Mouse (Mus musculus) liver, embryonic 11.5 days (tissue): ENCODE measurements around the gene Matn4. TPM values are rescaled to one million over a fixed set of nuclear protein-coding genes. Genes with fewer than 3 reads are reported as not detected.

Experiments used
- ATAC-seq: fragments of 200-750 bp; cut with Nextera tagmentation; replicated peaks from 2 replicates; pipeline ENCODE4 v1.8.0; 2017; ENCODE audit warnings: moderate number of reproducible peaks, mild to moderate bottlenecking, moderate TSS enrichment, moderate library complexity; ENCODE audit not compliant: low FRiP score
- DNase-seq: peaks from one replicate; pipeline ENCODE4 v3.0.0-alpha.2; 2017; ENCODE audit warnings: low spot score
- H3K27ac ChIP-seq: fragments of 300-500 bp; sonication (generic); 2 replicates; pipeline ENCODE4 v1.5.1; 2014; ENCODE audit warnings: mild to moderate bottlenecking, low read depth, low read length, control low read depth
- H3K27me3 ChIP-seq: fragments of 300-500 bp; sonication (generic); replicated peaks from 2 replicates; pipeline ENCODE4 v1.6.1; 2014; ENCODE audit warnings: low read length, mixed read lengths; ENCODE audit not compliant: control insufficient read depth, insufficient read depth
- H3K36me3 ChIP-seq: fragments of 300-500 bp; sonication (generic); 2 replicates; pipeline ENCODE4 v1.6.1; 2014; ENCODE audit warnings: mild to moderate bottlenecking, low read length, moderate library complexity, mixed read lengths; ENCODE audit not compliant: control insufficient read depth, insufficient read depth
- H3K4me1 ChIP-seq: fragments of 300-500 bp; sonication (generic); replicated peaks from 2 replicates; pipeline ENCODE4 v1.6.1; 2014; ENCODE audit warnings: low read length, mixed read lengths; ENCODE audit not compliant: control insufficient read depth, insufficient read depth
- H3K4me2 ChIP-seq: fragments of 300-500 bp; sonication (generic); 2 replicates; pipeline ENCODE4 v1.6.1; 2014; ENCODE audit warnings: mild to moderate bottlenecking, control low read depth, moderate library complexity
- H3K4me3 ChIP-seq: fragments of 300-500 bp; sonication (generic); 2 replicates; pipeline ENCODE4 v1.5.1; 2014; ENCODE audit warnings: low read depth, low read length, control low read depth
- H3K9ac ChIP-seq: fragments of 300-500 bp; sonication (generic); 2 replicates; pipeline ENCODE4 v1.6.1; 2014; ENCODE audit warnings: low read depth, low read length, control low read depth
- H3K9me3 ChIP-seq: fragments of 300-500 bp; sonication (generic); 2 replicates; pipeline ENCODE4 v1.6.1; 2016; ENCODE audit warnings: low read length, inconsistent platforms, mixed read lengths; ENCODE audit not compliant: control insufficient read depth
- WGBS: fragments of 180-500 bp; shearing (Covaris S2); extraction: QIAGEN DNeasy Blood & Tissue Kit; methylation state at CpG from one replicate; pipeline ENCODE4 v1.1.7; 2014; 5-methylcytosine and 5-hydroxymethylcytosine counted together
- polyA plus RNA-seq: library from polyadenylated mRNA; unstranded; fragments of >200 nt; fragmentation: Nextera tagmentation; extraction: Ambion mirVana; gene quantifications from 2 replicates; pipeline ENCODE4 v1.2.1, GENCODE M21; 2014

The Matn4 gene
- polyA plus RNA-seq, 1 experiment from 2014 or later: 0.32 TPM

- Histone ChIP-seq H3K4me2 (no peak overlapping the region), H3K4me3 (no peak overlapping the region), H3K36me3 (no peaks in the 10 kb centered on the region), H3K27ac (no peak overlapping the region), H3K27me3 (no peaks in the 10 kb centered on the region), H3K9ac (no peak overlapping the region), H3K4me1 (no peaks in the 10 kb centered on the region; the same call in 1 of the 2 replicates), H3K9me3 (no peaks in the 10 kb centered on the region)
- 74% methylated on average over 8 of the region's 8 CpGs for WGBS
- DNase-seq: no peak
- no peak for ATAC-seq
Observed at GRCm38 (mm10) chr2:164381726-164382125, 23.2 kb downstream of the Matn4 start.

- H3K4me3 ChIP-seq: no peak overlapping the region
- H3K9ac ChIP-seq: no peak overlapping the region
- no peaks in the 10 kb centered on the region for H3K4me1 ChIP-seq
- no peak for ATAC-seq
- H3K9me3 ChIP-seq: no peaks in the 10 kb centered on the region
- no peaks in the 10 kb centered on the region for H3K36me3 ChIP-seq
- H3K27me3 ChIP-seq: no peaks in the 10 kb centered on the region
- WGBS: 79% methylated on average over 15 of the region's 15 CpGs
- no peak overlapping the region for H3K27ac ChIP-seq
- DNase-seq: no peak
- H3K4me2 ChIP-seq: no peak overlapping the region
Observed at GRCm38 (mm10) chr2:164377478-164378426, 27.2 kb downstream of the Matn4 start.

GRCm38 (mm10) chr2:164373187-164373586 lies 31.8 kb downstream of the Matn4 start:
- 47% methylated on average over 4 of the region's 4 CpGs for whole genome bisulfite sequencing
- ATAC-seq (no peak), DNase-seq (no peak)
- no peak overlapping the region for H3K4me3 ChIP-seq
- H3K4me1 ChIP-seq: no peaks in the 10 kb centered on the region
- no peaks in the 10 kb centered on the region for H3K36me3 ChIP-seq
- H3K9ac ChIP-seq: no peak overlapping the region
- H3K9me3 ChIP-seq: no peaks in the 10 kb centered on the region
- no peaks in the 10 kb centered on the region for H3K27me3 ChIP-seq
- no peak overlapping the region for H3K4me2 ChIP-seq
- H3K27ac ChIP-seq: no peak overlapping the region

GRCm38 (mm10) chr2:164372408-164373053 lies 32.4 kb downstream of the Matn4 start:
- Histone ChIP-seq H3K4me3 (no peak overlapping the region), H3K4me1 (no peaks in the 10 kb centered on the region), H3K9me3 (no peaks in the 10 kb centered on the region), H3K9ac (no peak overlapping the region), H3K27me3 (no peaks in the 10 kb centered on the region), H3K36me3 (no peaks in the 10 kb centered on the region), H3K4me2 (no peak overlapping the region), H3K27ac (no peak overlapping the region)
- DNase-seq: no peak
- no peak for ATAC-seq
- 17% methylated on average over 3 of the region's 3 CpGs for WGBS

GRCm38 (mm10) chr2:164371371-164371770 lies 33.6 kb downstream of the Matn4 start:
- DNase-seq: no peak
- WGBS: 84% methylated on average over 3 of the region's 3 CpGs

GRCm38 (mm10) chr2:164368620-164369105 lies 36.3 kb downstream of the Matn4 start:
- H3K4me1 ChIP-seq: no peaks in the 10 kb centered on the region
- H3K9ac ChIP-seq: no peak overlapping the region
- 71% methylated on average over 6 of the region's 6 CpGs for WGBS
- H3K27ac ChIP-seq: no peak overlapping the region
- no peaks in the 10 kb centered on the region for H3K9me3 ChIP-seq
- no peaks in the 10 kb centered on the region for H3K36me3 ChIP-seq
- no peak overlapping the region for H3K4me3 ChIP-seq
- H3K27me3 ChIP-seq: no peaks in the 10 kb centered on the region
- H3K4me2 ChIP-seq: no peak overlapping the region
- ATAC-seq: no peak
- DNase-seq: no peak

More at GRCm38 (mm10) chr2:164371371-164371770, 33.6 kb downstream of the Matn4 start:
- no peak for ATAC-seq
- H3K27me3 ChIP-seq: no peaks in the 10 kb centered on the region
- H3K4me1 ChIP-seq: no peaks in the 10 kb centered on the region
- H3K9me3 ChIP-seq: no peaks in the 10 kb centered on the region
- H3K4me3 ChIP-seq: no peak overlapping the region
- H3K9ac ChIP-seq: no peak overlapping the region
- H3K27ac ChIP-seq: no peak overlapping the region
- H3K4me2 ChIP-seq: no peak overlapping the region
- H3K36me3 ChIP-seq: no peaks in the 10 kb centered on the region

GRCm38 (mm10) chr2:164366947-164367346 lies 38.0 kb downstream of the Matn4 start:
- H3K36me3 ChIP-seq: no peaks in the 10 kb centered on the region
- H3K9me3 ChIP-seq: no peaks in the 10 kb centered on the region
- 78% methylated on average over 3 of the region's 3 CpGs for WGBS
- H3K4me1 ChIP-seq: no peaks in the 10 kb centered on the region
- H3K27ac ChIP-seq: no peak overlapping the region
- no peak overlapping the region for H3K9ac ChIP-seq
- no peaks in the 10 kb centered on the region for H3K27me3 ChIP-seq
- no peak for DNase-seq
- H3K4me2 ChIP-seq: no peak overlapping the region
- no peak overlapping the region for H3K4me3 ChIP-seq
- ATAC-seq: no peak

- Histone ChIP-seq H3K27me3 (no peaks in the 10 kb centered on the region; the same call in none of the 2 replicates), H3K4me3 (no peak overlapping the region), H3K36me3 (no peaks in the 10 kb centered on the region), H3K4me1 (no peaks in the 10 kb centered on the region), H3K9me3 (no peaks in the 10 kb centered on the region), H3K9ac (no peak overlapping the region), H3K4me2 (no peak overlapping the region), H3K27ac (no peak overlapping the region)
- no peak for DNase-seq
- 27% methylated on average over 13 of the region's 13 CpGs for WGBS
- no peak for ATAC-seq
Observed at GRCm38 (mm10) chr2:164360974-164361657, 43.8 kb downstream of the Matn4 start.
